Mouse (Mus musculus): ENCODE measurements around the gene Col6a3.

Col6a3 gene

GRCm38 (mm10) chr1:90843836-90844235 lies at the start of gene Col6a3:
TSS of gene Col6a3 (minus strand) at chr1:90843971.
- no peak for DNase-seq (ENCODE audit: low spot score in 2 of 2)

- no peak for DNase-seq (ENCODE audit: low spot score in 2 of 2)
Measured at GRCm38 (mm10) chr1:90885771-90886460, 42.1 kb upstream of the Col6a3 start.

GRCm38 (mm10) chr1:90876486-90877270 lies 32.9 kb upstream of the Col6a3 start:
- DNase-seq (ENCODE audit: low spot score in 2 of 2), result no peak

- DNase-seq (ENCODE audit: low spot score in 2 of 2), result no peak
Measured at GRCm38 (mm10) chr1:90875961-90876360, 32.2 kb upstream of the Col6a3 start.

GRCm38 (mm10) chr1:90875371-90875770 lies 31.6 kb upstream of the Col6a3 start:
- no peak for DNase-seq (ENCODE audit: low spot score in 2 of 2)

- no peak for DNase-seq (ENCODE audit: low spot score in 2 of 2)
Measured at GRCm38 (mm10) chr1:90870581-90870980, 26.8 kb upstream of the Col6a3 start.

- DNase-seq (ENCODE audit: low spot score in 2 of 2), result no peak
Measured at GRCm38 (mm10) chr1:90866734-90867133, 23.0 kb upstream of the Col6a3 start.

GRCm38 (mm10) chr1:90855880-90856279 lies 12.1 kb upstream of the Col6a3 start:
- DNase-seq (ENCODE audit: low spot score in 2 of 2), result no peak

GRCm38 (mm10) chr1:90849836-90850235 lies 6.1 kb upstream of the Col6a3 start:
- DNase-seq (ENCODE audit: low spot score in 2 of 2), result no peak

- no peak for DNase-seq (ENCODE audit: low spot score in 2 of 2)
Measured at GRCm38 (mm10) chr1:90845206-90845605, 1.4 kb upstream of the Col6a3 start.

GRCm38 (mm10) chr1:90842789-90843587 lies 783 bp downstream of the Col6a3 start:
- DNase-seq (ENCODE audit: low spot score in 2 of 2), result no peak

- peak in 1 of 2 experiments; percentile 38 for DNase-seq (ENCODE audit: low spot score in 2 of 2)
Measured at GRCm38 (mm10) chr1:90840250-90840649, 3.5 kb downstream of the Col6a3 start.

- no peak for DNase-seq (ENCODE audit: low spot score in 2 of 2)
Measured at GRCm38 (mm10) chr1:90838657-90839056, 5.1 kb downstream of the Col6a3 start.

GRCm38 (mm10) chr1:90838221-90838620 lies 5.5 kb downstream of the Col6a3 start:
- DNase-seq (ENCODE audit: low spot score in 2 of 2), result peak; percentile 77 to 82

GRCm38 (mm10) chr1:90836178-90836740 lies 7.5 kb downstream of the Col6a3 start:
- DNase-seq (ENCODE audit: low spot score in 2 of 2), result no peak

GRCm38 (mm10) chr1:90834701-90835100 lies 9.1 kb downstream of the Col6a3 start:
- no peak for DNase-seq (ENCODE audit: low spot score in 2 of 2)

GRCm38 (mm10) chr1:90830006-90830405 lies 13.8 kb downstream of the Col6a3 start:
- no peak for DNase-seq (ENCODE audit: low spot score in 2 of 2)

- DNase-seq (ENCODE audit: low spot score in 2 of 2), result no peak
Measured at GRCm38 (mm10) chr1:90813226-90813625, 30.5 kb downstream of the Col6a3 start.

GRCm38 (mm10) chr1:90808930-90809329 lies 34.8 kb downstream of the Col6a3 start:
- DNase-seq (ENCODE audit: low spot score in 2 of 2), result no peak

- DNase-seq (ENCODE audit: low spot score in 2 of 2), result no peak
Measured at GRCm38 (mm10) chr1:90803104-90803503, 40.7 kb downstream of the Col6a3 start.

- DNase-seq (ENCODE audit: low spot score in 2 of 2), result no peak
Measured at GRCm38 (mm10) chr1:90801067-90801466, 42.7 kb downstream of the Col6a3 start.

GRCm38 (mm10) chr1:90800466-90800865 lies 43.3 kb downstream of the Col6a3 start:
- DNase-seq (ENCODE audit: low spot score in 2 of 2), result no peak
